31 mouse cellular contexts compared by ENCODE assay signal in the genomic region with DNA sequence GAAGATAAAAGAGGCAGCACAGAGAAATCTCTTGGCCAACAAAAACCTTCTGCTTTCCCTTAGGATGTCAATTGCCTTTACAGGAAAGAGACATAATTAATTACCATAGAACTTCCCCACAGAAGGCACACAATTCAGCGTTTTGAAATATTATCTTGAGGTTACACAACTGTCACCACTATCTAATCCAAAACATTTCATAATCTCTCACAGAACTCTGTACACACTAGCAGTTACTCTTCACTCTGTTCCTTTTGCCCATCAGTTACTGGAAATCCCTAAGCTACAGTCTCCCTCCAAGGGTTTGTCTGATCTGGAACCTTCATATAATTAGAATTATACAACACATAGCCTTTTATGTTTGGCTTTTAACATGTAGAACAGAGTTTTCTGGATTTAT. TPM values are rescaled to one million over a fixed set of nuclear protein-coding genes. Genes with fewer than 3 reads are reported as not detected.
DNase-seq lines count a peak whose midpoint lies in the region; ATAC-seq and TF ChIP-seq lines count a peak whose summit lies in the region.
"Had no signal": no experiment of that assay in that cellular context is flagged by ENCODE, and none has a peak within 500 bp of the region (broad histone marks: within the 10 kb centered on the region; RNA-seq: fewer than 3 reads in every experiment).

No protein-coding gene starts in this region.

- TF ChIP-seq RAD21 in MEL (IDR thresholded peaks at IDR 0.05; ENCODE audit: low read depth, low read length) = no peak

- H3K4me1 ChIP-seq in liver, postnatal 0 days (ENCODE audit: insufficient read depth) = no peaks in the 10 kb centered on the region
- H3K4me1 ChIP-seq in liver, embryonic 12.5 days = no peaks in the 10 kb centered on the region
- H3K4me1 ChIP-seq in MEL (ENCODE audit: control insufficient read depth in 1 of 2, insufficient read depth in 2 of 2, low read length in 2 of 2) = peaks cover 3 to 14% of the 10 kb centered on the region in 2 experiments; a peak in 3 of 4 replicates
- H3K4me1 ChIP-seq in hindbrain, postnatal 0 days (ENCODE audit: insufficient read depth, low read length) = no peaks in the 10 kb centered on the region
- H3K4me1 ChIP-seq: embryonic facial prominence, embryonic 12.5 days; forebrain, embryonic 12.5 days; hindbrain, embryonic 12.5 days; liver, embryonic 15.5 days; neural tube, embryonic 15.5 days had no signal

- 0 out of 2 replicates have a peak, but pooled peaks have one; percentile 23 for TF ChIP-seq EP300 in liver, postnatal 0 days (IDR thresholded peaks at IDR 0.05; ENCODE audit: low read depth)
- peak; percentile 83 to 89 for TF ChIP-seq EP300 in MEL (IDR thresholded peaks at IDR 0.05; ENCODE audit: low read depth in 1 of 2, low read length in 2 of 2)

- H3K27ac ChIP-seq in liver, postnatal 0 days (ENCODE audit: low read depth) = no peak overlapping the region
- no peak overlapping the region for H3K27ac ChIP-seq in liver, embryonic 12.5 days
- H3K27ac ChIP-seq in MEL (ENCODE audit: control insufficient read depth, low read depth, low read length) = peak overlapping the region; percentile 10; the same call in 1 of the 2 replicates
- H3K27ac ChIP-seq in hindbrain, postnatal 0 days = no peak overlapping the region
- H3K27ac ChIP-seq: embryonic facial prominence, embryonic 12.5 days; forebrain, embryonic 12.5 days; hindbrain, embryonic 12.5 days; liver, embryonic 15.5 days; neural tube, embryonic 15.5 days had no signal

- H3K36me3 ChIP-seq in liver, postnatal 0 days (replicated peaks; ENCODE audit: insufficient read depth, low read length) = no peaks in the 10 kb centered on the region
- no peaks in the 10 kb centered on the region for H3K36me3 ChIP-seq in liver, embryonic 12.5 days
- peaks cover 0 to 8% of the 10 kb centered on the region in 2 experiments; a peak in 2 of 4 replicates for H3K36me3 ChIP-seq in MEL (ENCODE audit: control insufficient read depth in 1 of 2, insufficient read depth in 2 of 2, low read length in 2 of 2)
- no peaks in the 10 kb centered on the region for H3K36me3 ChIP-seq in hindbrain, postnatal 0 days (ENCODE audit: insufficient read depth, low read length)
- H3K36me3 ChIP-seq: embryonic facial prominence, embryonic 12.5 days; forebrain, embryonic 12.5 days; hindbrain, embryonic 12.5 days; liver, embryonic 15.5 days; neural tube, embryonic 15.5 days had no signal

- no peak overlapping the region for H3K9ac ChIP-seq in liver, postnatal 0 days (replicated peaks)
- no peak overlapping the region for H3K9ac ChIP-seq in liver, embryonic 12.5 days
- H3K9ac ChIP-seq in MEL (ENCODE audit: control insufficient read depth, low read depth, low read length, poor library complexity, severe bottlenecking) = no peak overlapping the region
- H3K9ac ChIP-seq in hindbrain, postnatal 0 days (replicated peaks; ENCODE audit: low read length) = no peak overlapping the region
- H3K9ac ChIP-seq: embryonic facial prominence, embryonic 12.5 days; forebrain, embryonic 12.5 days; forebrain, postnatal 0 days; hindbrain, embryonic 12.5 days; liver, embryonic 15.5 days; neural tube, embryonic 15.5 days had no signal

- DNase-seq in liver, postnatal 0 days = no peak
- peak; percentile 17 for DNase-seq in MEL (ENCODE audit: low read depth, low spot score)
- DNase-seq in fat pad, adult 2 months (ENCODE audit: extremely low read depth, low read depth, low spot score) = peak; percentile 94
- no peak for DNase-seq in right cerebral cortex, postnatal 36 days (ENCODE audit: low spot score in 2 of 2)
- DNase-seq in hindbrain, postnatal 0 days (ENCODE audit: low spot score) = no peak
- DNase-seq: adrenal gland, postnatal 10 days; B cell, adult 2 months; cerebellum, adult 8-10 months; cerebellum, postnatal 25 days; embryo, embryonic 11 days; forebrain, postnatal 0 days; gastrocnemius, postnatal 10 days; heart, adult 11 months; heart, postnatal 36 days; kidney, postnatal 36 days; layer of hippocampus, postnatal 36 days; left cerebral cortex, postnatal 4 days; midbrain, embryonic 14.5 days; retina, postnatal 1 day; right cerebral cortex, postnatal 25 days; thymus, adult 2 months; thymus, postnatal 36 days had no signal

- TF ChIP-seq POLR2A in MEL (IDR thresholded peaks at IDR 0.05; ENCODE audit: control insufficient read depth in 1 of 2, insufficient read depth in 1 of 2, low read depth in 1 of 2, low read length in 2 of 2, poor library complexity in 1 of 2) = no peak

- no peak overlapping the region for H3K4me3 ChIP-seq in liver, postnatal 0 days (ENCODE audit: low read depth, low read length)
- H3K4me3 ChIP-seq in liver, embryonic 12.5 days = no peak overlapping the region
- H3K4me3 ChIP-seq in MEL (ENCODE audit: control insufficient read depth in 1 of 2, insufficient read depth in 1 of 2, low read depth in 2 of 2, low read length in 2 of 2) = no peak overlapping the region
- no peak overlapping the region for H3K4me3 ChIP-seq in hindbrain, postnatal 0 days (ENCODE audit: low read length)
- H3K4me3 ChIP-seq: embryonic facial prominence, embryonic 12.5 days; forebrain, embryonic 12.5 days; hindbrain, embryonic 12.5 days; liver, embryonic 15.5 days; neural tube, embryonic 15.5 days had no signal

- no peak overlapping the region for H3K4me2 ChIP-seq in liver, postnatal 0 days (ENCODE audit: low read depth, low read length)
- H3K4me2 ChIP-seq in liver, embryonic 12.5 days = no peak overlapping the region
- H3K4me2 ChIP-seq in hindbrain, postnatal 0 days (ENCODE audit: low read depth, low read length) = no peak overlapping the region
- H3K4me2 ChIP-seq: embryonic facial prominence, embryonic 12.5 days; forebrain, embryonic 12.5 days; heart, embryonic 11.5 days; hindbrain, embryonic 12.5 days; liver, embryonic 15.5 days; neural tube, embryonic 15.5 days had no signal

- WGBS in liver, postnatal 0 days (ENCODE audit: insufficient replicate concordance) = 6% methylated on average over 1 of the region's 1 CpGs
- 29% methylated on average over 1 of the region's 1 CpGs for WGBS in liver, embryonic 12.5 days (ENCODE audit: insufficient replicate concordance)
- 58% methylated on average over 1 of the region's 1 CpGs for WGBS in hindbrain, postnatal 0 days

- H3K79me2 ChIP-seq in MEL (ENCODE audit: control insufficient read depth, insufficient read depth, low read length, poor library complexity) = no peaks in the 10 kb centered on the region

- ATAC-seq in liver, postnatal 0 days = peak; percentile 69
- ATAC-seq in liver, embryonic 12.5 days = no peak
- peak; percentile 86 for ATAC-seq in megakaryocyte-erythroid progenitor cell, adult 5-6 weeks (replicated peaks; ENCODE audit: low FRiP score, low TSS enrichment, poor library complexity, severe bottlenecking)
- ATAC-seq in hindbrain, postnatal 0 days = no peak
- ATAC-seq: forebrain, postnatal 0 days; intestine, embryonic 16.5 days had no signal

- TF ChIP-seq CTCF in liver, postnatal 0 days (IDR thresholded peaks at IDR 0.05; ENCODE audit: low read depth) = no peak
- TF ChIP-seq CTCF in MEL (IDR thresholded peaks at IDR 0.05 in 2 of 3, conservative IDR thresholded peaks at IDR 0.05 in 1 of 3; ENCODE audit: control insufficient read depth in 1 of 3, insufficient read depth in 1 of 3, low read depth in 2 of 3, low read length in 3 of 3, poor library complexity in 1 of 3, severe bottlenecking in 1 of 3) = no peak
- TF ChIP-seq CTCF in hindbrain, postnatal 0 days (IDR thresholded peaks at IDR 0.05; ENCODE audit: low read depth) = no peak

- H3K27me3 ChIP-seq in liver, postnatal 0 days (ENCODE audit: insufficient read depth, low read length) = no peaks in the 10 kb centered on the region
- H3K27me3 ChIP-seq in liver, embryonic 12.5 days (replicated peaks) = no peaks in the 10 kb centered on the region
- H3K27me3 ChIP-seq in MEL (ENCODE audit: control insufficient read depth in 1 of 2, insufficient read depth in 2 of 2, low read length in 2 of 2) = no peaks in the 10 kb centered on the region
- no peaks in the 10 kb centered on the region for H3K27me3 ChIP-seq in hindbrain, postnatal 0 days (ENCODE audit: insufficient read depth, low read length)
- H3K27me3 ChIP-seq: embryonic facial prominence, embryonic 12.5 days; forebrain, embryonic 12.5 days; hindbrain, embryonic 12.5 days; liver, embryonic 15.5 days; neural tube, embryonic 15.5 days had no signal

- no peaks in the 10 kb centered on the region for H3K9me3 ChIP-seq in liver, postnatal 0 days (ENCODE audit: low read length)
- 0 out of 2 replicates have a peak, but pooled peaks cover 4% of the 10 kb centered on the region for H3K9me3 ChIP-seq in liver, embryonic 12.5 days (replicated peaks)
- H3K9me3 ChIP-seq in MEL (replicated peaks; ENCODE audit: insufficient read depth, low read length) = no peaks in the 10 kb centered on the region
- H3K9me3 ChIP-seq in hindbrain, postnatal 0 days (ENCODE audit: low read length) = no peaks in the 10 kb centered on the region
- H3K9me3 ChIP-seq: embryonic facial prominence, embryonic 12.5 days; forebrain, embryonic 12.5 days; hindbrain, embryonic 12.5 days; liver, embryonic 15.5 days; neural tube, embryonic 15.5 days had no signal

TF ChIP-seq in MEL, 35 proteins besides CTCF, POLR2A, EP300 and RAD21 (continues in another document):
- 0 out of 2 replicates have a peak, but pooled peaks have one; percentile 18 for TF ChIP-seq KAT2A (conservative IDR thresholded peaks at IDR 0.05; ENCODE audit: low read depth, low read length)
- no peak for TF ChIP-seq USF1 (IDR thresholded peaks at IDR 0.05; ENCODE audit: low read depth, low read length)
- peak; percentile 79 for TF ChIP-seq ETS1 (IDR thresholded peaks at IDR 0.05; ENCODE audit: low read depth, low read length)
- peak; percentile 69 for TF ChIP-seq GATA1 (IDR thresholded peaks at IDR 0.05; ENCODE audit: low read depth, low read length)
- TF ChIP-seq SIN3A (IDR thresholded peaks at IDR 0.05; ENCODE audit: low read length) = peak; percentile 32; the same call in 1 of the 2 replicates
- peak; percentile 89 for TF ChIP-seq TCF12 (IDR thresholded peaks at IDR 0.05; ENCODE audit: low read depth, low read length)
- peak; percentile 62; the same call in 1 of the 2 replicates for TF ChIP-seq RCOR1 (IDR thresholded peaks at IDR 0.05; ENCODE audit: low read depth, low read length)
- TF ChIP-seq GABPA (IDR thresholded peaks at IDR 0.05; ENCODE audit: low read depth, low read length) = no peak

RNA-seq across cellular contexts. Expression of a gene that starts 29.8 kb away (rescaled TPM):
- polyA plus RNA-seq in liver, postnatal 0 days (2015; fragmentation: Nextera tagmentation; extraction: Ambion mirVana) = 6.6 and 7.9 TPM in 2 replicates
- polyA plus RNA-seq in liver, embryonic 12.5 days (2016; fragmentation: Nextera tagmentation; extraction: Ambion mirVana) = 4.4 and 4.9 TPM in 2 replicates
- total RNA-seq in MEL (2012; rRNA removed) = not detected in 2 replicates
- polyA plus RNA-seq in MEL (2012; ENCODE audit: insufficient read depth in 1 of 2, insufficient read length in 2 of 2, low read depth in 1 of 2, low replicate concordance in 2 of 2, missing spikeins in 1 of 2) = not detected
- not detected in 2 replicates for total RNA-seq in megakaryocyte-erythroid progenitor cell, adult 5-6 weeks (2014; fragmentation: Nextera tagmentation)
- total RNA-seq in megakaryocyte-erythroid progenitor cell, adult 5-6 weeks (2017) = 0.89 and 1.2 TPM in 2 replicates
- total RNA-seq in hindbrain, postnatal 0 days (2014; rRNA removed) = 46.8 and 48.8 TPM in 2 replicates
- 47.4 and 51.5 TPM in 2 replicates for polyA plus RNA-seq in hindbrain, postnatal 0 days (2015; fragmentation: Nextera tagmentation; extraction: Ambion mirVana)

Comparison
In these comparisons a context has a peak if more than half of its experiments do, and no peak if none do; other contexts are left out.
1. ATAC-seq: peak in liver, postnatal 0 days (single experiment) and megakaryocyte-erythroid progenitor cell, adult 5-6 weeks (single experiment); none in liver, embryonic 12.5 days (single experiment) and hindbrain, postnatal 0 days (single experiment).
2. DNase-seq: peak in MEL (single experiment) and fat pad, adult 2 months (single experiment); none in liver, postnatal 0 days (single experiment), right cerebral cortex, postnatal 36 days (0 of 2) and hindbrain, postnatal 0 days (single experiment).